Mouse (Mus musculus): ENCODE data around the gene Tulp2.
A peak's percentile ranks its signal among the peaks of the same experiment; 100 is the strongest.
"Not testable (repeated sequence)": the region's sequence is repeated elsewhere in the genome, so short reads cannot be mapped to it uniquely, and the experiment has no call there.

Gene Tulp2

GRCm38 (mm10) chr7:45521728-45522184, 40.1 kb downstream of the Tulp2 start:
- peak; percentile 77 to 90 for DNase-seq (ENCODE audit: low spot score in 2 of 2)

GRCm38 (mm10) chr7:45522194-45522752, 40.6 kb downstream of the Tulp2 start:
- no peak for DNase-seq (ENCODE audit: low spot score in 2 of 2)

GRCm38 (mm10) chr7:45522957-45523676, 41.4 kb downstream of the Tulp2 start:
- peak in 1 of 2 experiments; percentile 40 for DNase-seq (ENCODE audit: low spot score in 2 of 2)

- peak in 1 of 2 experiments; percentile 29 for DNase-seq (ENCODE audit: low spot score in 2 of 2)
These were observed 42.0 kb downstream of the Tulp2 start for GRCm38 (mm10) chr7:45523678-45524170.

- DNase-seq (ENCODE audit: low spot score in 2 of 2): peak; percentile 81 to 88
These were observed 43.4 kb downstream of the Tulp2 start for GRCm38 (mm10) chr7:45524841-45525621.

GRCm38 (mm10) chr7:45525809-45526473, 44.3 kb downstream of the Tulp2 start, which contains the start of the genes Ppp1r15a and Plekha4:
Gene Ppp1r15a (minus strand): TSS chr7:45526268.
Gene Plekha4 (plus strand): TSS chr7:45526330.
- peak; percentile 96 to 99 for DNase-seq (ENCODE audit: low spot score in 2 of 2)

GRCm38 (mm10) chr7:45526474-45527120, 44.9 kb downstream of the Tulp2 start:
- DNase-seq (ENCODE audit: low spot score in 2 of 2): peak; percentile 26 to 40

- not testable (repeated sequence) for DNase-seq (ENCODE audit: low spot score in 2 of 2)
These were observed 45.5 kb downstream of the Tulp2 start for GRCm38 (mm10) chr7:45527169-45527568.

- DNase-seq (ENCODE audit: low spot score in 2 of 2): no peak
These were observed 47.8 kb downstream of the Tulp2 start for GRCm38 (mm10) chr7:45529461-45529860.

- no peak for DNase-seq (ENCODE audit: low spot score in 2 of 2)
These were observed 49.0 kb downstream of the Tulp2 start for GRCm38 (mm10) chr7:45530643-45531042.

- DNase-seq (ENCODE audit: low spot score in 2 of 2): no peak
These were observed 54.0 kb downstream of the Tulp2 start for GRCm38 (mm10) chr7:45535676-45536075.

- DNase-seq (ENCODE audit: low spot score in 2 of 2): no peak
These were observed 55.9 kb downstream of the Tulp2 start for GRCm38 (mm10) chr7:45537602-45538001.

- DNase-seq (ENCODE audit: low spot score in 2 of 2): no peak
These were observed 56.7 kb downstream of the Tulp2 start for GRCm38 (mm10) chr7:45538163-45539041.

- no peak for DNase-seq (ENCODE audit: low spot score in 2 of 2)
These were observed 57.4 kb downstream of the Tulp2 start for GRCm38 (mm10) chr7:45539095-45539494.

- DNase-seq (ENCODE audit: low spot score in 2 of 2): no peak
These were observed 58.5 kb downstream of the Tulp2 start for GRCm38 (mm10) chr7:45540213-45540612.

GRCm38 (mm10) chr7:45544525-45544924, 62.8 kb downstream of the Tulp2 start:
- no peak for DNase-seq (ENCODE audit: low spot score in 2 of 2)

- DNase-seq (ENCODE audit: low spot score in 2 of 2): no peak
These were observed 68.2 kb downstream of the Tulp2 start for GRCm38 (mm10) chr7:45549641-45550436.

GRCm38 (mm10) chr7:45550821-45551511, 69.3 kb downstream of the Tulp2 start:
- no peak for DNase-seq (ENCODE audit: low spot score in 2 of 2)

- no peak for DNase-seq (ENCODE audit: low spot score in 2 of 2)
These were observed 69.8 kb downstream of the Tulp2 start for GRCm38 (mm10) chr7:45551512-45551883.

All from spleen, postnatal 10 days (tissue).